In genomic region chr11:87709513-87710261, GRCm38 (mm10) we compare ENCODE assay signal across 8 mouse cellular contexts. TPM values are rescaled to one million over a fixed set of nuclear protein-coding genes. Genes with fewer than 3 reads are reported as not detected.
A peak's percentile ranks its signal among the peaks of the same experiment; 100 is the strongest.
DNase-seq lines count a peak whose midpoint lies in the region; ATAC-seq and TF ChIP-seq lines count a peak whose summit lies in the region.

No protein-coding gene starts in this region.

- H3K27ac ChIP-seq in ES-E14 (ENCODE audit: insufficient read depth, low read depth, low read length, poor library complexity, severe bottlenecking) = no peak overlapping the region
- H3K27ac ChIP-seq in limb, embryonic 10.5 days = peak overlapping the region; percentile 71
- no peak overlapping the region for H3K27ac ChIP-seq in midbrain, embryonic 11.5 days (ENCODE audit: low read depth, low read length)

- peak; percentile 37 for ATAC-seq in common myeloid progenitor, adult 5-6 weeks (replicated peaks; ENCODE audit: low read depth, poor library complexity, severe bottlenecking)
- ATAC-seq in midbrain, embryonic 11.5 days (ENCODE audit: low FRiP score) = no peak

- in situ Hi-C loops in ES-E14 (cut with MboI; ENCODE audit: low sequenced_read_pairs in 2 of 2, unreplicated experiment in 2 of 2) = no loop called here

- peak overlapping the region; percentile 20; the same call in 1 of the 2 replicates for H3K4me2 ChIP-seq in midbrain, embryonic 11.5 days

- H3K4me1 ChIP-seq in ES-E14 (ENCODE audit: control insufficient read depth in 2 of 2, insufficient read depth in 2 of 2, low read length in 2 of 2, poor library complexity in 1 of 2) = peaks cover 12 to 20% of the 10 kb centered on the region in 2 experiments
- peaks cover 24% of the 10 kb centered on the region for H3K4me1 ChIP-seq in limb, embryonic 10.5 days
- peaks cover 2% of the 10 kb centered on the region; the same call in 1 of the 2 replicates for H3K4me1 ChIP-seq in midbrain, embryonic 11.5 days (ENCODE audit: control insufficient read depth, insufficient read depth, low read length)

- H3K9me3 ChIP-seq in ES-E14 (ENCODE audit: control insufficient read depth, insufficient read depth, low read depth, low read length) = no peaks in the 10 kb centered on the region
- no peaks in the 10 kb centered on the region for H3K9me3 ChIP-seq in limb, embryonic 10.5 days (replicated peaks)
- no peaks in the 10 kb centered on the region for H3K9me3 ChIP-seq in midbrain, embryonic 11.5 days (ENCODE audit: control insufficient read depth, low read length)

- H3K4me3 ChIP-seq in ES-E14 (ENCODE audit: insufficient read depth in 1 of 2, low read depth in 1 of 2, low read length in 2 of 2, poor library complexity in 1 of 2, severe bottlenecking in 1 of 2) = peak overlapping the region; percentile 8 to 27; a peak in 3 of 4 replicates
- H3K4me3 ChIP-seq in limb, embryonic 10.5 days = peak overlapping the region; percentile 46
- H3K4me3 ChIP-seq in midbrain, embryonic 11.5 days (ENCODE audit: low read depth, low read length) = no peak overlapping the region

- no peaks in the 10 kb centered on the region for H3K36me3 ChIP-seq in ES-E14 (ENCODE audit: control insufficient read depth, insufficient read depth, low read length, poor library complexity, severe bottlenecking)
- H3K36me3 ChIP-seq in limb, embryonic 10.5 days = no peaks in the 10 kb centered on the region
- no peaks in the 10 kb centered on the region for H3K36me3 ChIP-seq in midbrain, embryonic 11.5 days (ENCODE audit: control insufficient read depth, insufficient read depth, low read length)

- peak overlapping the region; percentile 25; the same call in 1 of the 2 replicates for H3K9ac ChIP-seq in ES-E14 (ENCODE audit: insufficient read depth, low read depth, low read length, poor library complexity, severe bottlenecking)
- H3K9ac ChIP-seq in midbrain, embryonic 11.5 days (ENCODE audit: low read length) = peak overlapping the region; percentile 26; the same call in 1 of the 2 replicates

- 5% methylated on average over 21 of the region's 21 CpGs for WGBS in limb, embryonic 10.5 days
- WGBS in midbrain, embryonic 11.5 days = 12% methylated on average over 21 of the region's 21 CpGs

- peak; percentile 48 for DNase-seq in ES-E14 (ENCODE audit: low read depth, low spot score)
- DNase-seq in heart, postnatal 4 days = peak; percentile 19
- DNase-seq in limb, embryonic 10.5 days (ENCODE audit: low spot score) = peak; percentile 79
- DNase-seq in midbrain, embryonic 11.5 days (ENCODE audit: low spot score, missing footprints) = no peak
- peak; percentile 48 for DNase-seq in testis, postnatal 14 days (ENCODE audit: low spot score)
- no peak for DNase-seq in frontal cortex, postnatal 14 days (ENCODE audit: low spot score in 2 of 2)
- DNase-seq in layer of hippocampus, adult 11-12 months (ENCODE audit: low spot score) = no peak

- peaks cover 32% of the 10 kb centered on the region for H3K27me3 ChIP-seq in limb, embryonic 10.5 days (ENCODE audit: low read depth, poor library complexity, severe bottlenecking)
- H3K27me3 ChIP-seq in midbrain, embryonic 11.5 days (ENCODE audit: control insufficient read depth, insufficient read depth, low read length) = peaks cover 3% of the 10 kb centered on the region; the same call in 1 of the 2 replicates

TF ChIP-seq in ES-E14, 5 proteins besides CTCF, POLR2A, EP300 and RAD21:
- TF ChIP-seq ZC3H11A (IDR thresholded peaks at IDR 0.05; ENCODE audit: borderline replicate concordance, low read depth, low read length) = no peak
- 0 out of 2 replicates have a peak, but pooled peaks have one; percentile 24 for TF ChIP-seq CHD2 (IDR thresholded peaks at IDR 0.05; ENCODE audit: low read depth, low read length)
- no peak for TF ChIP-seq MAFK (IDR thresholded peaks at IDR 0.05; ENCODE audit: insufficient read depth, low read depth, low read length)
- TF ChIP-seq ZNF384 (IDR thresholded peaks at IDR 0.05; ENCODE audit: low read depth, low read length) = no peak
- no peak for TF ChIP-seq HCFC1 (IDR thresholded peaks at IDR 0.05; ENCODE audit: borderline replicate concordance, insufficient read depth, low read length)

RNA-seq across cellular contexts. Expression of gene Supt4a, which starts 27.7 kb away (rescaled TPM):
- 178 and 220 TPM in 2 replicates for total RNA-seq in ES-E14 (2012; rRNA removed)
- 68.7 and 71.2 TPM in 2 replicates for total RNA-seq in common myeloid progenitor, adult 5-6 weeks (2017)
- 10 to 100 TPM; 47.9 to 49.9 TPM for total RNA-seq in heart, postnatal 4 days (2021)
- polyA plus RNA-seq in limb, embryonic 10.5 days (2016; fragmentation: Nextera tagmentation; extraction: Ambion mirVana) = 187 and 191 TPM in 2 replicates
- 148 and 163 TPM in 2 replicates for polyA plus RNA-seq in midbrain, embryonic 11.5 days (2014; fragmentation: Nextera tagmentation; extraction: Ambion mirVana)

RNA-seq across cellular contexts. Expression of gene Rnf43, which starts 47.2 kb away (rescaled TPM):
- total RNA-seq in ES-E14 (2012; rRNA removed) = 1.1 and 1.2 TPM in 2 replicates
- total RNA-seq in common myeloid progenitor, adult 5-6 weeks (2017) = 0.10 and 0.27 TPM in 2 replicates
- under 1 TPM; 0.36 to 0.95 TPM for total RNA-seq in heart, postnatal 4 days (2021)
- polyA plus RNA-seq in limb, embryonic 10.5 days (2016; fragmentation: Nextera tagmentation; extraction: Ambion mirVana) = 1.9 and 2.2 TPM in 2 replicates
- polyA plus RNA-seq in midbrain, embryonic 11.5 days (2014; fragmentation: Nextera tagmentation; extraction: Ambion mirVana) = 0.61 and 2.0 TPM in 2 replicates

RNA-seq across cellular contexts. Expression of gene Tspoap1, which starts 50.7 kb away (rescaled TPM):
- 1.8 and 5.2 TPM in 2 replicates for total RNA-seq in ES-E14 (2012; rRNA removed)
- total RNA-seq in common myeloid progenitor, adult 5-6 weeks (2017) = 8.4 and 12.0 TPM in 2 replicates
- total RNA-seq in heart, postnatal 4 days (2021) = under 1 TPM in 1 of 2 experiments, not detected in 1; 0.07 TPM
- 0.74 and 2.9 TPM in 2 replicates for polyA plus RNA-seq in limb, embryonic 10.5 days (2016; fragmentation: Nextera tagmentation; extraction: Ambion mirVana)
- 7.0 and 9.0 TPM in 2 replicates for polyA plus RNA-seq in midbrain, embryonic 11.5 days (2014; fragmentation: Nextera tagmentation; extraction: Ambion mirVana)

Comparison
In these comparisons a context has a peak if more than half of its experiments do, and no peak if none do; other contexts are left out.
1. DNase-seq: peak in ES-E14 (single experiment), heart, postnatal 4 days (single experiment), limb, embryonic 10.5 days (single experiment) and testis, postnatal 14 days (single experiment); none in midbrain, embryonic 11.5 days (single experiment), frontal cortex, postnatal 14 days (0 of 2) and layer of hippocampus, adult 11-12 months (single experiment).